Mouse (Mus musculus): ENCODE measurements at regions not wholly inside any gene's neighbourhood (a gene's known extent, or its start where the extent isn't known, plus 50 kb on each side); places are given as distances from the start of the nearest gene placed in this dataset.

DNA sequence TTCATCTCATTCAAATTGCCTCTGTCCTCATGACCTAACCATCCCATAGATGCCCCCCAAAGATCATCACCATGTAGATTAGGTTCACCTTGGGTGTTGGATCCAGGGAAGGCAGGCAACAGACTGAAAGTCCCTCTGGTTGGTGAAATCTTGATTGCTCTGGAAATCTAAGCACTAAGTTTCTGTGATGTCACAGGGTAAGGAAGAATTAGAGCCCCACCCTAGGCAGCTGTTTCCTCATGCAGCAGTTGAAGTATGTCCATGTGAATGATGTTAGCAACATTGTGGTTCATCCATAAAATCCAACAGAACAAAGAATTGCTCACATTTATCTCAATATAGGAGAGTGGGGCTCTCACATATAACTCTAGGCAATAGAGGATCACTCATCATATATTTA lies 175.5 kb downstream of the Plk2 start:
- TF ChIP-seq TCF12 (IDR thresholded peaks at IDR 0.05; ENCODE audit: low read depth, low read length) (no peak), USF2 (IDR thresholded peaks at IDR 0.05; ENCODE audit: borderline replicate concordance in 1 of 2, insufficient read depth in 1 of 2, low read depth in 1 of 2, low read length in 2 of 2) (no peak), GABPA (IDR thresholded peaks at IDR 0.05; ENCODE audit: low read depth, low read length) (no peak)
